In the genomic region with DNA sequence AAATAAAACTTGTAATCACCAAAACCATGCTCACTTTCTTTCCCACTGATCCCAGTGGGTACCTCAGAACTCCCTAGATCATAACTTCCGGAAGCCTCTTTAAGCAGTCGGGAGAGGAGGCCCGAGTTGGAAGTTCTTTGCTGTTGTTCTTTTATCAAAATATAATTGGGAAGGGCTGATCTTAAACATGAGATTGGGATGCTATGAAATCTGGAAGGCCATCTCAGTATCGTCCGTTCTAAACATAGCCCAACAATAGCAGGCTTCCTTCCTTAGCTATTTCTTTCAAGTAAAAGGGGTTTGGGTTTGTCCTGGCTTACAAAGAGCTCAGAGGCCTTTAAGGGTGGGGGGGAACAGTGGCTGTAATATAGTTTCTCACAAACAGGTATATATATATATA, we compare ENCODE assay signal across 15 mouse cellular contexts.
"Had no signal": no experiment of that assay in that cellular context is flagged by ENCODE, and none has a peak within 500 bp of the region (broad histone marks: within the 10 kb centered on the region; RNA-seq: fewer than 3 reads in every experiment).

No protein-coding gene starts in this region.

- H3K4me2 ChIP-seq: liver, embryonic 11.5 days; liver, embryonic 15.5 days; midbrain, embryonic 13.5 days; neural tube, embryonic 15.5 days had no signal

- H3K9me3 ChIP-seq: limb, embryonic 10.5 days; liver, embryonic 15.5 days; neural tube, embryonic 15.5 days had no signal

- H3K27ac ChIP-seq: kidney, postnatal 0 days; limb, embryonic 10.5 days; liver, embryonic 15.5 days; midbrain, embryonic 13.5 days; neural tube, embryonic 15.5 days had no signal

- H3K4me1 ChIP-seq: limb, embryonic 10.5 days; liver, embryonic 15.5 days; midbrain, embryonic 13.5 days; neural tube, embryonic 15.5 days had no signal

- DNase-seq: kidney, adult 9 months; kidney, postnatal 4 days; lung, adult 2 months; lung, postnatal 10 days; right cerebral cortex, adult 18-20 months; right cerebral cortex, postnatal 25 days; thymus, postnatal 36 days had no signal

- H3K9ac ChIP-seq: liver, embryonic 15.5 days; midbrain, embryonic 13.5 days; neural tube, embryonic 15.5 days had no signal

- ATAC-seq: midbrain, embryonic 13.5 days had no signal

- H3K36me3 ChIP-seq: limb, embryonic 10.5 days; liver, embryonic 15.5 days; midbrain, embryonic 13.5 days; neural tube, embryonic 15.5 days had no signal

- H3K4me3 ChIP-seq: left cerebral cortex, adult 2 months; limb, embryonic 10.5 days; liver, embryonic 15.5 days; midbrain, embryonic 13.5 days; myocyte; neural tube, embryonic 15.5 days had no signal

- H3K27me3 ChIP-seq: liver, embryonic 15.5 days; midbrain, embryonic 13.5 days; neural tube, embryonic 15.5 days had no signal
